Mouse (Mus musculus) stomach, embryonic 14.5 days (tissue): Measurements from ENCODE around the gene Otulinl. TPM values are rescaled to one million over a fixed set of nuclear protein-coding genes. Genes with fewer than 3 reads are reported as not detected.

Source experiments
- ATAC-seq: fragments of 200-750 bp; cut with Nextera tagmentation; 2 replicates; pipeline ENCODE4 v1.8.0; 2017; ENCODE audit warnings: low read depth, moderate TSS enrichment; ENCODE audit not compliant: insufficient number of reproducible peaks, insufficient read depth, low FRiP score
- H3K27ac ChIP-seq: fragments of 300-500 bp; sonication (generic); 2 replicates; pipeline ENCODE4 v1.5.1; 2014; ENCODE audit warnings: mild to moderate bottlenecking, low read length, moderate library complexity, mixed read lengths
- H3K27me3 ChIP-seq: fragments of 300-500 bp; sonication (generic); 2 replicates; pipeline ENCODE4 v1.6.1; 2014; ENCODE audit warnings: low read length, control low read depth, mixed read lengths; ENCODE audit not compliant: control insufficient read depth, insufficient read depth
- H3K36me3 ChIP-seq: fragments of 300-500 bp; sonication (generic); 2 replicates; pipeline ENCODE4 v1.6.1; 2014; ENCODE audit warnings: mild to moderate bottlenecking, control low read depth, low read length, moderate library complexity, mixed read lengths; ENCODE audit not compliant: control insufficient read depth, insufficient read depth
- H3K4me1 ChIP-seq: fragments of 300-500 bp; sonication (generic); 2 replicates; pipeline ENCODE4 v1.6.1; 2014; ENCODE audit warnings: low read length, control low read depth, mixed read lengths; ENCODE audit not compliant: control insufficient read depth, insufficient read depth
- H3K4me2 ChIP-seq: fragments of 300-500 bp; sonication (generic); replicated peaks from 2 replicates; pipeline ENCODE4 v1.6.1; 2014; ENCODE audit warnings: low read depth, low read length, control low read depth
- H3K4me3 ChIP-seq: fragments of 300-500 bp; sonication (generic); 2 replicates; pipeline ENCODE4 v1.5.1; 2014; ENCODE audit warnings: low read depth, low read length, control low read depth
- H3K9ac ChIP-seq: fragments of 300-500 bp; sonication (generic); replicated peaks from 2 replicates; pipeline ENCODE4 v1.6.1; 2014; ENCODE audit warnings: low read depth, mild to moderate bottlenecking, control low read depth, low read length, moderate library complexity, mixed read lengths
- H3K9me3 ChIP-seq: fragments of 300-500 bp; sonication (generic); 2 replicates; pipeline ENCODE4 v1.6.1; 2016; ENCODE audit warnings: low read depth, low read length, control low read depth; ENCODE audit not compliant: control insufficient read depth
- WGBS: fragments of 180-500 bp; shearing (Covaris S2); extraction: QIAGEN DNeasy Blood & Tissue Kit; methylation state at CpG from one replicate; pipeline ENCODE4 v1.1.7; 2014; 5-methylcytosine and 5-hydroxymethylcytosine counted together
- polyA plus RNA-seq: library from polyadenylated mRNA; unstranded; fragments of >200 nt; fragmentation: Nextera tagmentation; extraction: Ambion mirVana; gene quantifications from 2 replicates; pipeline ENCODE4 v1.2.1, GENCODE M21; 2014

Otulinl gene
- polyA plus RNA-seq, 1 experiment from 2014 or later = 13.2 TPM

GRCm38 (mm10) chr15:27675122-27675521 is 6.3 kb downstream of the Otulinl start:
- Histone ChIP-seq H3K27me3 (no peaks in the 10 kb centered on the region), H3K4me1 (peaks cover 4% of the 10 kb centered on the region; the same call in 1 of the 2 replicates), H3K9me3 (no peaks in the 10 kb centered on the region), H3K4me2 (no peak overlapping the region), H3K27ac (no peak overlapping the region), H3K4me3 (no peak overlapping the region), H3K36me3 (no peaks in the 10 kb centered on the region), H3K9ac (no peak overlapping the region)
- no peak for ATAC-seq
- 87% methylated on average over 7 of the region's 7 CpGs for WGBS

- Histone ChIP-seq H3K9ac (no peak overlapping the region), H3K4me2 (no peak overlapping the region), H3K4me3 (no peak overlapping the region), H3K9me3 (no peaks in the 10 kb centered on the region), H3K36me3 (no peaks in the 10 kb centered on the region), H3K27ac (no peak overlapping the region), H3K27me3 (no peaks in the 10 kb centered on the region), H3K4me1 (peaks cover 4% of the 10 kb centered on the region; the same call in 1 of the 2 replicates)
- WGBS = 66% methylated on average over 6 of the region's 6 CpGs
- no peak for ATAC-seq
Measured at GRCm38 (mm10) chr15:27674041-27674440, 7.3 kb downstream of the Otulinl start.

GRCm38 (mm10) chr15:27673151-27673550 is 8.2 kb downstream of the Otulinl start:
- no peaks in the 10 kb centered on the region for H3K27me3 ChIP-seq
- H3K36me3 ChIP-seq = no peaks in the 10 kb centered on the region
- H3K9ac ChIP-seq = no peak overlapping the region
- no peak overlapping the region for H3K4me3 ChIP-seq
- H3K4me2 ChIP-seq = no peak overlapping the region
- no peak overlapping the region for H3K27ac ChIP-seq
- 94% methylated on average over 6 of the region's 6 CpGs for WGBS
- H3K9me3 ChIP-seq = no peaks in the 10 kb centered on the region
- ATAC-seq = no peak
- H3K4me1 ChIP-seq = peaks cover 4% of the 10 kb centered on the region; the same call in 1 of the 2 replicates

GRCm38 (mm10) chr15:27672259-27672658 is 9.1 kb downstream of the Otulinl start:
- no peak overlapping the region for H3K9ac ChIP-seq
- no peaks in the 10 kb centered on the region for H3K36me3 ChIP-seq
- no peak overlapping the region for H3K4me3 ChIP-seq
- no peaks in the 10 kb centered on the region for H3K27me3 ChIP-seq
- H3K9me3 ChIP-seq = no peaks in the 10 kb centered on the region
- peaks cover 4% of the 10 kb centered on the region; the same call in 1 of the 2 replicates for H3K4me1 ChIP-seq
- ATAC-seq = no peak
- no peak overlapping the region for H3K27ac ChIP-seq
- WGBS = 80% methylated on average over 8 of the region's 8 CpGs
- no peak overlapping the region for H3K4me2 ChIP-seq

- Histone ChIP-seq H3K9me3 (no peaks in the 10 kb centered on the region), H3K4me3 (no peak overlapping the region), H3K4me1 (peaks cover 4% of the 10 kb centered on the region; the same call in 1 of the 2 replicates), H3K27ac (no peak overlapping the region), H3K27me3 (no peaks in the 10 kb centered on the region), H3K36me3 (no peaks in the 10 kb centered on the region), H3K9ac (no peak overlapping the region), H3K4me2 (no peak overlapping the region)
- no peak for ATAC-seq
- WGBS = 83% methylated on average over 10 of the region's 10 CpGs
Measured at GRCm38 (mm10) chr15:27671612-27672245, 9.7 kb downstream of the Otulinl start.

GRCm38 (mm10) chr15:27670708-27671107 is 10.7 kb downstream of the Otulinl start:
- Histone ChIP-seq H3K9ac (no peak overlapping the region), H3K4me2 (no peak overlapping the region), H3K9me3 (no peaks in the 10 kb centered on the region), H3K36me3 (no peaks in the 10 kb centered on the region), H3K4me3 (no peak overlapping the region), H3K4me1 (peaks cover 4% of the 10 kb centered on the region; the same call in 1 of the 2 replicates), H3K27ac (no peak overlapping the region), H3K27me3 (no peaks in the 10 kb centered on the region)
- WGBS = 90% methylated on average over 8 of the region's 8 CpGs
- no peak for ATAC-seq

GRCm38 (mm10) chr15:27669931-27670411 is 11.4 kb downstream of the Otulinl start:
- 90% methylated on average over 12 of the region's 12 CpGs for WGBS
- no peaks in the 10 kb centered on the region for H3K27me3 ChIP-seq
- no peak overlapping the region for H3K27ac ChIP-seq
- no peak overlapping the region for H3K9ac ChIP-seq
- no peaks in the 10 kb centered on the region for H3K9me3 ChIP-seq
- no peaks in the 10 kb centered on the region for H3K36me3 ChIP-seq
- no peak overlapping the region for H3K4me2 ChIP-seq
- no peak for ATAC-seq
- peaks cover 4% of the 10 kb centered on the region; the same call in 1 of the 2 replicates for H3K4me1 ChIP-seq
- H3K4me3 ChIP-seq = no peak overlapping the region

GRCm38 (mm10) chr15:27669276-27669675 is 12.1 kb downstream of the Otulinl start:
- Histone ChIP-seq H3K9ac (no peak overlapping the region), H3K4me3 (no peak overlapping the region), H3K27me3 (no peaks in the 10 kb centered on the region), H3K36me3 (no peaks in the 10 kb centered on the region), H3K4me1 (peaks cover 4% of the 10 kb centered on the region; the same call in 1 of the 2 replicates), H3K9me3 (no peaks in the 10 kb centered on the region), H3K4me2 (no peak overlapping the region), H3K27ac (no peak overlapping the region)
- no peak for ATAC-seq
- WGBS = 76% methylated on average over 4 of the region's 4 CpGs

- Histone ChIP-seq H3K4me1 (no peaks in the 10 kb centered on the region), H3K27me3 (no peaks in the 10 kb centered on the region), H3K4me2 (no peak overlapping the region), H3K27ac (no peak overlapping the region), H3K4me3 (no peak overlapping the region), H3K9ac (no peak overlapping the region), H3K36me3 (no peaks in the 10 kb centered on the region), H3K9me3 (no peaks in the 10 kb centered on the region)
- 90% methylated on average over 7 of the region's 7 CpGs for WGBS
- ATAC-seq = no peak
Measured at GRCm38 (mm10) chr15:27668557-27668956, 12.8 kb downstream of the Otulinl start.
